Mouse (Mus musculus) CH12.LX (cell line): Measurements from ENCODE around the gene Fgfr2.

Experiments used
- UBTF ChIP-seq: IDR thresholded peaks from 2 replicates; pipeline ENCODE4 v1.6.1; 2012; ENCODE audit warnings: low read depth, mild to moderate bottlenecking, inconsistent platforms, low read length, improper control_type of control experiment, moderate library complexity
- USF2 ChIP-seq: conservative IDR thresholded peaks from 2 replicates; pipeline ENCODE4 v1.6.1; 2011; ENCODE audit warnings: low read depth, low read length, improper control_type of control experiment
- ZNF384 ChIP-seq: IDR thresholded peaks from 2 replicates; pipeline ENCODE4 v1.6.1; 2012; ENCODE audit warnings: low read depth, low read length, improper control_type of control experiment, inconsistent platforms

GRCm38 (mm10) chr7:132075825-132076224 lies 1047.3 kb downstream of the Fgfr2 start:
- TF ChIP-seq ZNF384 (no peak), USF2 (no peak), UBTF (no peak)
